Mouse (Mus musculus) v-Abl transformed pro-B cells (cell line): Measurements from ENCODE around the gene H2-Q4.
"Not testable (repeated sequence)": the region's sequence is repeated elsewhere in the genome, so short reads cannot be mapped to it uniquely, and the experiment has no call there.

Source experiments
- in situ Hi-C, 2 experiments: fragments of 400-800 bp; cut with MboI; formaldehyde crosslinking; loops; one replicate each; pipeline ENCODE4 v1.15.1; 2025; ENCODE audit not compliant: unreplicated experiment in 2 of 2

H2-Q4 gene

GRCm38 (mm10) chr17:35379369-35379728, at the start of gene H2-Q4:
Gene H2-Q4 (plus strand): TSS chr17:35379617.
- in situ Hi-C loops = loop anchor here in 1 of 2 experiments (5.0 to 25.0 kb wide), 2 partner anchors 62 to 1367 kb away; partner anchors contain the start of genes H2-K1 and Ring1

GRCm38 (mm10) chr17:35329714-35330113, 49.7 kb upstream of the H2-Q4 start:
- in situ Hi-C loops = loop anchor here in 1 of 2 experiments (10.0 kb wide), 1 partner anchor 755 kb away; no protein-coding TSS in a partner anchor

GRCm38 (mm10) chr17:35331546-35331945, 47.9 kb upstream of the H2-Q4 start:
- in situ Hi-C loops = loop anchor here in 1 of 2 experiments (10.0 kb wide), 1 partner anchor 753 kb away; no protein-coding TSS in a partner anchor

- in situ Hi-C loops = no loop called here
Measured at GRCm38 (mm10) chr17:35342071-35342671, 37.2 kb upstream of the H2-Q4 start, which contains the start of gene H2-Q2. Gene H2-Q2 (plus strand): TSS chr17:35342242.

GRCm38 (mm10) chr17:35342711-35343476, 36.5 kb upstream of the H2-Q4 start:
- in situ Hi-C loops = no loop called here

GRCm38 (mm10) chr17:35347659-35348058, 31.8 kb upstream of the H2-Q4 start:
- in situ Hi-C loops = not testable (repeated sequence)

- in situ Hi-C loops = not testable (repeated sequence)
Measured at GRCm38 (mm10) chr17:35353275-35353674, 26.1 kb upstream of the H2-Q4 start.

GRCm38 (mm10) chr17:35354071-35354470, 25.3 kb upstream of the H2-Q4 start:
- in situ Hi-C loops = no loop called here

- in situ Hi-C loops = no loop called here
Measured at GRCm38 (mm10) chr17:35357086-35357485, 22.3 kb upstream of the H2-Q4 start.

- in situ Hi-C loops = no loop called here
Measured at GRCm38 (mm10) chr17:35358763-35359469, 20.5 kb upstream of the H2-Q4 start.

- in situ Hi-C loops = no loop called here
Measured at GRCm38 (mm10) chr17:35359470-35359862, 20.0 kb upstream of the H2-Q4 start.

- in situ Hi-C loops = loop anchor here in 1 of 2 experiments (5.0 to 25.0 kb wide), 2 partner anchors 63 to 1368 kb away; partner anchors contain the start of genes H2-K1 and Ring1
Measured at GRCm38 (mm10) chr17:35379729-35380451, 473 bp downstream of the H2-Q4 start.

GRCm38 (mm10) chr17:35389796-35390195, 10.4 kb downstream of the H2-Q4 start:
- in situ Hi-C loops = loop anchor here in 1 of 2 experiments (25.0 kb wide), 1 partner anchor 1377 kb away; the partner anchor contains the start of genes H2-K1 and Ring1

GRCm38 (mm10) chr17:35392671-35393070, 13.3 kb downstream of the H2-Q4 start:
- in situ Hi-C loops = loop anchor here in 1 of 2 experiments (25.0 kb wide), 1 partner anchor 1380 kb away; the partner anchor contains the start of genes H2-K1 and Ring1

- in situ Hi-C loops = loop anchor here in 1 of 2 experiments (25.0 kb wide), 1 partner anchor 1382 kb away; the partner anchor contains the start of genes H2-K1 and Ring1
Measured at GRCm38 (mm10) chr17:35393864-35394800, 14.7 kb downstream of the H2-Q4 start.

GRCm38 (mm10) chr17:35396956-35397355, 17.5 kb downstream of the H2-Q4 start:
- in situ Hi-C loops = loop anchor here in 1 of 2 experiments (25.0 kb wide), 1 partner anchor 1385 kb away; the partner anchor contains the start of genes H2-K1 and Ring1

GRCm38 (mm10) chr17:35413057-35413456, 33.6 kb downstream of the H2-Q4 start:
- in situ Hi-C loops = not testable (repeated sequence)

- in situ Hi-C loops = not testable (repeated sequence)
Measured at GRCm38 (mm10) chr17:35415273-35416129, 36.1 kb downstream of the H2-Q4 start.
